Mouse (Mus musculus): ENCODE results near the gene Scaf4. TPM values are rescaled to one million over a fixed set of nuclear protein-coding genes. Genes with fewer than 3 reads are reported as not detected.

Gene Scaf4
- polyA plus RNA-seq, 1 experiment from 2014 or later, result 17.3 TPM

DNA sequence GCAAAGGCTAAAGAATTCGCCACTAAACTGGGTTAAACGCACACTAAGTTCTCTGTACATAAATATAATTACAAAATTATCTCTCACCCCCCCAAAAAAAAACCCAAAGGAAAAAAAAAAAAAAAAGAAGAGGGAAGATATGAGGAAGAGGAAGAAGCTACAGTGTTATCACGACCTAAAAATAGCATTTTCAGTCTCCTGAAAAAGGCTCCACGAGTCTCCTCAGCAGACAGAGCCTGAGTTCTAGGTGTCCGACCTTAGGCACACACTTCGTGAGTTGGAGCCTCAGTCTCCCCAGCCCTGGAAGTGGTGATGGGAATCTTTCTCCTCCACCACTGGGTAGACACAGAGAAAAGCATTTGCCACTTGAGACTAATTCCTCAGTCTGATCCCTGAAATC is 85.7 kb downstream of the Scaf4 start:
- ATAC-seq (replicated peaks; ENCODE audit: low FRiP score, low read depth), result no peak
- WGBS, result 82% methylated on average over 6 of the region's 6 CpGs

DNA sequence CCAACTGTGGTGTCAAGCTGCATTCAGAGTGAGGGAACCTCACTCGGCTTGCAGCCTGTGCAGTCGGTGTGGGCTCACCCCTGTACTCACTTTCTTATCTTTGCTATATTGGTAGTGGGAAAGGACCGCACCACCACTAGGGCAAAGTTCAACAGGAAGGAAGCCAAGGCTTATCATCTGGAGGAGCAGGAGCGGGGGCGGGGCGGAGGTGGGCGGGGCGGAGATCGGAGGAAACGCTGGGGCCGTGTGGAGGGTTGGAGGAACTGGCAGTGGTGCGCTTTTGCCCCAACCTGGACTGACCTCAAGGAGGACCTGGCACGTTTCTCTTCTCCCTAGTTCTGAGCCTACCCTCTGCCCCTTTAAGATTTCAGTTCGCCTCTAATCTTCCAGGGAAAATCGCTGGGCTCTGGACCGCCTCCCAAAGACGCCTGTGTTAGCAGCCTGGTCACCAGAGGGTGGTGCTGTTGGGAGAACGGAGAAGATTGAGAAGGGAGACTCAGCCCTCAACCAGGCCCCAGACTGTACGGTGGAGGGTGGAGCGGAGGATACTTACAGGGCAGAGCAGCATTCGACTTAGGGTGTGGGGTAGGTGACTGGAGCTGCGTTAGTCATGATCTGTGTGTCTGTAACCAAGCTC is 86.8 kb downstream of the Scaf4 start:
- peak; percentile 91 for ATAC-seq (replicated peaks; ENCODE audit: low FRiP score, low read depth)

More for the DNA sequence above, 85.7 kb downstream of the Scaf4 start:
- no peak for DNase-seq (ENCODE audit: low spot score)
- Histone ChIP-seq H3K4me3 (replicated peaks; ENCODE audit: low read depth, low read length) (no peak overlapping the region), H3K9me3 (replicated peaks; ENCODE audit: low read length) (no peaks in the 10 kb centered on the region), H3K4me1 (replicated peaks; ENCODE audit: insufficient read depth, low read length) (0 out of 2 replicates have a peak, but pooled peaks cover 3% of the 10 kb centered on the region), H3K27me3 (ENCODE audit: insufficient read depth, low read length) (no peaks in the 10 kb centered on the region), H3K9ac (ENCODE audit: low read depth, low read length) (no peak overlapping the region), H3K27ac (no peak overlapping the region), H3K4me2 (ENCODE audit: low read length) (no peak overlapping the region), H3K36me3 (ENCODE audit: insufficient read depth, low read length) (no peaks in the 10 kb centered on the region)
- TF ChIP-seq CTCF (IDR thresholded peaks at IDR 0.05; ENCODE audit: low read depth), result no peak

DNA sequence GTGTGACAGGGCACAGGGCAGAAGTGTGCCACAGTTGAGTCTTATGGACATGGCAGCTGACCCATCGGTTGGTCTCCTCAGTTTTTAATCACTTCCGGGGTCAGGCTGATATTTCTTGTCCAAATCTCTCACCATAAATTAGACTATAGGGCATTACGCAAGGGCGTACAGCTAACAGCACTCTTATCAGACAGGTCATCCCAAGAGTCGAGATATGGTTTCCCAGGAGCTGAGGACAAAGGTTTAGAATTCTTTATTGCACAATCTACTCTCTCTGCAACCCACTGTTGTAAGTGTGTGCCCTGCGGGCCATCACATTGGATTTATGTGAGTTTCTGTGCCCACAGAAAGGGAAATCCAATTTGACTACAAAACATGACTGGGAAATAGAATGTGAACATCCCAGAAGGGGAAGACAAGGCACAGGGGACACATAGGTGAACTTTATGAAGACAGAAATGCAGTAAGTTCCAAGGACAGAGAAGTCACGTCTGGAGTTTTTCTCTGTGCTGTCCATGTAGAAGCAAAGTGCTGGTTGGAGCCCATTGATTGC is 87.5 kb downstream of the Scaf4 start:
- Histone ChIP-seq H3K4me1 (replicated peaks; ENCODE audit: insufficient read depth, low read length) (0 out of 2 replicates have a peak, but pooled peaks cover 3% of the 10 kb centered on the region), H3K9me3 (replicated peaks; ENCODE audit: low read length) (no peaks in the 10 kb centered on the region), H3K9ac (ENCODE audit: low read depth, low read length) (no peak overlapping the region), H3K4me3 (replicated peaks; ENCODE audit: low read depth, low read length) (no peak overlapping the region), H3K4me2 (ENCODE audit: low read length) (peak overlapping the region; percentile 49), H3K27me3 (ENCODE audit: insufficient read depth, low read length) (no peaks in the 10 kb centered on the region), H3K27ac (no peak overlapping the region), H3K36me3 (ENCODE audit: insufficient read depth, low read length) (no peaks in the 10 kb centered on the region)
- 75% methylated on average over 7 of the region's 7 CpGs for WGBS
- no peak for TF ChIP-seq CTCF (IDR thresholded peaks at IDR 0.05; ENCODE audit: low read depth)
- no peak for DNase-seq (ENCODE audit: low spot score)
- ATAC-seq (replicated peaks; ENCODE audit: low FRiP score, low read depth), result no peak

More for the DNA sequence above, 86.8 kb downstream of the Scaf4 start:
- H3K27me3 ChIP-seq (ENCODE audit: insufficient read depth, low read length), result no peaks in the 10 kb centered on the region
- H3K27ac ChIP-seq, result 0 out of 2 replicates have a peak overlapping the region, but pooled peaks have one; percentile 42
- peak; percentile 79 for TF ChIP-seq CTCF (IDR thresholded peaks at IDR 0.05; ENCODE audit: low read depth)
- DNase-seq (ENCODE audit: low spot score), result peak; percentile 92
- H3K4me3 ChIP-seq (replicated peaks; ENCODE audit: low read depth, low read length), result peak overlapping the region; percentile 25
- H3K4me2 ChIP-seq (ENCODE audit: low read length), result peak overlapping the region; percentile 49
- no peaks in the 10 kb centered on the region for H3K36me3 ChIP-seq (ENCODE audit: insufficient read depth, low read length)
- 3% methylated on average over 22 of the region's 22 CpGs for WGBS
- peak overlapping the region; percentile 19; the same call in 1 of the 2 replicates for H3K9ac ChIP-seq (ENCODE audit: low read depth, low read length)
- H3K9me3 ChIP-seq (replicated peaks; ENCODE audit: low read length), result no peaks in the 10 kb centered on the region
- H3K4me1 ChIP-seq (replicated peaks; ENCODE audit: insufficient read depth, low read length), result 0 out of 2 replicates have a peak, but pooled peaks cover 3% of the 10 kb centered on the region

DNA sequence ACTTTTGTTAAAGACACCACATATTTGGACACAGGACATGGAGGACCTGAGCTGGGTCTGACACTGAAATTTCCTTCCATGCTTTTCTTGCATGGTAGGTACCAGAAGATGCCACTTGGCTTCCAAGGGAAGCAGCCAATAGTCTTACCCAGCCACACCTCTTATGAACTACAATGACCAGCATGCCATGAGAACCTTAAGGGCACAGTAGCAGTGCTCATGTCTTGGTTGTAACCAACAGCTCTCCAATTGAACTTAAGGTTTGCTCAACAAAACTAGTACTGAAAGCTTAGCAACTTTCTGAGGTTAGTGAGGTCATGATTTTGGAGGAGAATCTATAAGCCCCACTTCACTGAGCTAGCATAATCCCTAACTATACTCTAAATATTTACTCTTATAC is 90.6 kb downstream of the Scaf4 start:
- Histone ChIP-seq H3K4me2 (ENCODE audit: low read length) (no peak overlapping the region), H3K4me1 (replicated peaks; ENCODE audit: insufficient read depth, low read length) (0 out of 2 replicates have a peak, but pooled peaks cover 3% of the 10 kb centered on the region), H3K36me3 (ENCODE audit: insufficient read depth, low read length) (no peaks in the 10 kb centered on the region), H3K27me3 (ENCODE audit: insufficient read depth, low read length) (no peaks in the 10 kb centered on the region), H3K4me3 (replicated peaks; ENCODE audit: low read depth, low read length) (no peak overlapping the region), H3K9me3 (replicated peaks; ENCODE audit: low read length) (no peaks in the 10 kb centered on the region), H3K27ac (no peak overlapping the region), H3K9ac (ENCODE audit: low read depth, low read length) (no peak overlapping the region)
- no peak for ATAC-seq (replicated peaks; ENCODE audit: low FRiP score, low read depth)
- no peak for TF ChIP-seq CTCF (IDR thresholded peaks at IDR 0.05; ENCODE audit: low read depth)
- no peak for DNase-seq (ENCODE audit: low spot score)

DNA sequence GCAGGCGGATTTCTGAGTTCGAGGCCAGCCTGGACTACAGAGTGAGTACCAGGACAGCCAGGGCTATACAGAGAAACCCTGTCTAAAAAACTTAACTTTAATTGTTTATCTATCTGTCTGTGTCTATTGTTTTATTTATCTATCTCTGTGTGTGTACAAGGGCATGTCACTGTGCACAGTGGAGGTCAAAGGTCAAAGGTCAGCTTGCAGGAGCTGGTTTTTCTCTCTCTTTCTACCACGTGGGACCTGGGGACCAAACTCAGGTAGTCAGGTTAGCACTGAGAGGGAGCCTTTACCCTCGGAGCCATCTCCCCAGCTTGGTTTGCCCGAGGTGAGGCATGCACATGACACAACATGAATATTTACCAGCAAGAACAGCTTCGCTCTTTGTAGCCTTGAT is 93.0 kb downstream of the Scaf4 start:
- H3K27ac ChIP-seq, result no peak overlapping the region
- WGBS, result 73% methylated on average over 6 of the region's 6 CpGs
- H3K4me3 ChIP-seq (replicated peaks; ENCODE audit: low read depth, low read length), result no peak overlapping the region
- DNase-seq (ENCODE audit: low spot score) (no peak), ATAC-seq (replicated peaks; ENCODE audit: low FRiP score, low read depth) (no peak)
- no peak overlapping the region for H3K9ac ChIP-seq (ENCODE audit: low read depth, low read length)
- no peaks in the 10 kb centered on the region for H3K9me3 ChIP-seq (replicated peaks; ENCODE audit: low read length)
- H3K27me3 ChIP-seq (ENCODE audit: insufficient read depth, low read length), result no peaks in the 10 kb centered on the region
- 0 out of 2 replicates have a peak, but pooled peaks cover 3% of the 10 kb centered on the region for H3K4me1 ChIP-seq (replicated peaks; ENCODE audit: insufficient read depth, low read length)
- no peak for TF ChIP-seq CTCF (IDR thresholded peaks at IDR 0.05; ENCODE audit: low read depth)
- H3K4me2 ChIP-seq (ENCODE audit: low read length), result no peak overlapping the region
- no peaks in the 10 kb centered on the region for H3K36me3 ChIP-seq (ENCODE audit: insufficient read depth, low read length)

DNA sequence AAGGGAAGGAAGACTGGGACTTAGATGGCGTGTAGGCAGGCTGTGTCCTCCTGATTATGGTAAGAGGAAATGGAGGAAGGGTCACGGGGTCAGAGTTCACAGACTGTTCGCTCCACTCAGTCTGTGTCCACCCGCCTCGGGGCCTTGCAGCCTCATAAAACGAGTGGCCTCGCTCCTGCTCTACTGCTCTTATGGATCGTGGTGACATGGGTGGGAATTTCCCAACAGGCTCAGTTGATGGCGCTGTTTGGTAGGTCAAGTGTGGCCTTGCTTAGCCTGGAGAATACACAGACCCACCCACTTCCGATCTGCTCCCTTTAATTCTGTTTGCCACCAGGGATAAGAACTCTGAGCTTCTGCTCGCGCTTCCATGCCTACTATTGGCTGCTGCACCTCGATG is 96.8 kb downstream of the Scaf4 start:
- Histone ChIP-seq H3K4me1 (replicated peaks; ENCODE audit: insufficient read depth, low read length) (0 out of 2 replicates have a peak, but pooled peaks cover 3% of the 10 kb centered on the region), H3K4me3 (replicated peaks; ENCODE audit: low read depth, low read length) (no peak overlapping the region), H3K27ac (no peak overlapping the region), H3K4me2 (ENCODE audit: low read length) (no peak overlapping the region), H3K27me3 (ENCODE audit: insufficient read depth, low read length) (no peaks in the 10 kb centered on the region), H3K9me3 (replicated peaks; ENCODE audit: low read length) (no peaks in the 10 kb centered on the region), H3K36me3 (ENCODE audit: insufficient read depth, low read length) (no peaks in the 10 kb centered on the region), H3K9ac (ENCODE audit: low read depth, low read length) (no peak overlapping the region)
- DNase-seq (ENCODE audit: low spot score) (peak; percentile 74), ATAC-seq (replicated peaks; ENCODE audit: low FRiP score, low read depth) (peak; percentile 67)
- TF ChIP-seq CTCF (IDR thresholded peaks at IDR 0.05; ENCODE audit: low read depth), result peak; percentile 69
- WGBS, result 14% methylated on average over 13 of the region's 13 CpGs
